Mouse (Mus musculus) E14TG2a.4 (cell line): ENCODE measurements around the gene Pfas.

ENCODE experiments used
- CTCF ChIP-seq: conservative IDR thresholded peaks from 2 replicates; pipeline ENCODE4 v1.5.1; 2014; ENCODE audit warnings: low read length
- NANOG ChIP-seq: IDR thresholded peaks from 2 replicates; pipeline ENCODE4 v1.6.1; 2014; ENCODE audit warnings: borderline replicate concordance, low read length, mixed read lengths

- TF ChIP-seq CTCF (no peak), NANOG (no peak)
Measured at GRCm38 (mm10) chr11:69008182-69009121, at the start of gene Pfas.
